Mouse (Mus musculus): ENCODE measurements around the gene Aspdh. TPM values are rescaled to one million over a fixed set of nuclear protein-coding genes. Genes with fewer than 3 reads are reported as not detected.

Aspdh gene
- polyA plus RNA-seq, 1 experiment, result not detected

- Histone ChIP-seq H3ac (ENCODE audit: control insufficient read depth, insufficient read length) (no peak overlapping the region), H3K79me2 (ENCODE audit: control insufficient read depth, insufficient read depth) (no peaks in the 10 kb centered on the region), H3K4me2 (ENCODE audit: low read depth) (no peak overlapping the region), H3K4me3 (no peak overlapping the region), H3K27me3 (ENCODE audit: control insufficient read depth, insufficient read depth, insufficient read length) (peaks cover 50% of the 10 kb centered on the region), H3K36me3 (ENCODE audit: control insufficient read depth, insufficient read depth) (no peaks in the 10 kb centered on the region)
- TF ChIP-seq TCF3 (IDR thresholded peaks at IDR 0.05; ENCODE audit: insufficient read length, low read depth) (no peak), MYOG (IDR thresholded peaks at IDR 0.05; ENCODE audit: control insufficient read depth in 1 of 3, insufficient read depth in 1 of 3, insufficient read length in 2 of 3, low read depth in 2 of 3) (no peak), SRF (IDR thresholded peaks at IDR 0.05; ENCODE audit: control insufficient read depth, insufficient read length, low read depth) (no peak), CEBPB (IDR thresholded peaks at IDR 0.05; ENCODE audit: insufficient read depth, poor library complexity, severe bottlenecking) (no peak), POLR2A (IDR thresholded peaks at IDR 0.05; ENCODE audit: insufficient read length, low read depth) (no peak), REST (IDR thresholded peaks at IDR 0.05; ENCODE audit: insufficient read depth, insufficient read length) (no peak), USF1 (IDR thresholded peaks at IDR 0.05; ENCODE audit: low read depth) (no peak), MYOD1 (IDR thresholded peaks at IDR 0.05; ENCODE audit: control insufficient read depth in 1 of 3, insufficient read length in 2 of 3, low read depth in 2 of 3) (no peak), POLR2AphosphoS2 (IDR thresholded peaks at IDR 0.05; ENCODE audit: insufficient read length, low read depth) (no peak), E2F4 (IDR thresholded peaks at IDR 0.05; ENCODE audit: insufficient read depth) (no peak), TCF12 (IDR thresholded peaks at IDR 0.05; ENCODE audit: insufficient read depth, poor library complexity, severe bottlenecking) (no peak)
These were observed 2.1 kb upstream of the Aspdh start for GRCm38 (mm10) chr7:44463056-44463425.

DNA sequence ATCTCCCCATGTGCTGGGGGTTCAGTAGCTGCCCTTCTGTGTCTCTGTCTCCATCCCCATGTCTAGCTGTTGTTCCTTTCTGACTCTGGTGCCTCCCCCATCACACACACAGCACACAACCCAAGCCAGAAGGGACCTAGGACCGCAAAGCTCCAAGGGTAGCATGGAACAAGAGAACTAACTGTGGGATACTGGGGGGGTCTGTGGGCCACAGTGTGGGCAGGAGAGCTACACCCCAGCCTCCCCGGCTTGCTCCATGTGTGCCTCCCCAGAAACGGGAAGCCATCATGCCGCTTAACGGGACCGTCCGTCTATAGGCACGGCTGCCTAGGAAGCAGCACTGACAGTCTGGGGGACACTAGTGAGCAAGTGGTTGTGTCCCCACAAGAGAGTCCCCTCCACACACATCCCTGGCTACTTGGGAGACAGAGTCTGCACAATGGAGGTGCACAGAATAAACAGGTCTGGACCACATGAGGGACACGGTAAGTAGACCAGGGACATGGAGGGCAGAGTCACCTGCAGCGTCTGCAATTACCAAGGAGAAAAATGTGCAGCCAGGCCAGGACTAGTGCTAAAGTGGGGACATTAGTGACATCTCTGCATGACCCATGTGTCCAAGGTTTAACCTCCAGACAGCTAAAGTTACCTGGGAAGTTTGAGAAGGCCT is 1.5 kb upstream of the Aspdh start:
- no peaks in the 10 kb centered on the region for H3K36me3 ChIP-seq (ENCODE audit: control insufficient read depth, insufficient read depth)
- no peak overlapping the region for H3K4me3 ChIP-seq
- no peak overlapping the region for H3K4me2 ChIP-seq (ENCODE audit: low read depth)
- peaks cover 50% of the 10 kb centered on the region for H3K27me3 ChIP-seq (ENCODE audit: control insufficient read depth, insufficient read depth, insufficient read length)
- TF ChIP-seq CEBPB (IDR thresholded peaks at IDR 0.05; ENCODE audit: insufficient read depth, poor library complexity, severe bottlenecking) (no peak), TCF12 (IDR thresholded peaks at IDR 0.05; ENCODE audit: insufficient read depth, poor library complexity, severe bottlenecking) (no peak)
- no peaks in the 10 kb centered on the region for H3K79me2 ChIP-seq (ENCODE audit: control insufficient read depth, insufficient read depth)
- H3ac ChIP-seq (ENCODE audit: control insufficient read depth, insufficient read length), result no peak overlapping the region

DNA sequence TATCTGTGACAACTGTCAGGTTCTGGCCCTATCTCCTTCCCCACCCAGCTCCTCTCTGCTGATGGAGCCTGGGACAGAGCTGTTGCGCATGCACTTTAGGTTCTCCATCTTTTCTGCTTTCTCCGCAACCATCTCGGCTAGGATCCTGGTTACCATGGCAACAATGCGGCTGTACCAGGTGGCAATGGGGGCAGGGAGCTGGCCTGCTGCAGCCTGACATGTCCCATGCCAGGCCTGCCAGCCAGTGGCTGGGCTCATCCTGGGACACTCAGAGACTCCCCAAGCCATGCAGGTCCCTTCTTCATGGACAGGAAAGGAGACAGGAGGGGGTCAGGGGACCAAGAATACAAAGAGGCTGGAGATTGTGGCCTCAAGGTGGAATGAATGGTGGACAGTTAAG is 680 bp upstream of the Aspdh start:
- H3ac ChIP-seq (ENCODE audit: control insufficient read depth, insufficient read length), result no peak overlapping the region
- no peak for TF ChIP-seq USF1 (IDR thresholded peaks at IDR 0.05; ENCODE audit: low read depth)
- no peak for TF ChIP-seq REST (IDR thresholded peaks at IDR 0.05; ENCODE audit: insufficient read depth, insufficient read length)
- TF ChIP-seq CEBPB (IDR thresholded peaks at IDR 0.05; ENCODE audit: insufficient read depth, poor library complexity, severe bottlenecking), result no peak
- TF ChIP-seq SRF (IDR thresholded peaks at IDR 0.05; ENCODE audit: control insufficient read depth, insufficient read length, low read depth), result no peak
- no peak for TF ChIP-seq TCF3 (IDR thresholded peaks at IDR 0.05; ENCODE audit: insufficient read length, low read depth)
- no peak for TF ChIP-seq MAX (IDR thresholded peaks at IDR 0.05; ENCODE audit: low read depth)
- no peak for TF ChIP-seq E2F4 (IDR thresholded peaks at IDR 0.05; ENCODE audit: insufficient read depth)
- TF ChIP-seq POLR2A (IDR thresholded peaks at IDR 0.05; ENCODE audit: insufficient read length, low read depth), result no peak
- no peak for TF ChIP-seq POLR2AphosphoS2 (IDR thresholded peaks at IDR 0.05; ENCODE audit: insufficient read length, low read depth)
- TF ChIP-seq MYOD1 (IDR thresholded peaks at IDR 0.05; ENCODE audit: control insufficient read depth in 1 of 3, insufficient read length in 2 of 3, low read depth in 2 of 3), result no peak
- H3K27me3 ChIP-seq (ENCODE audit: control insufficient read depth, insufficient read depth, insufficient read length), result peaks cover 46% of the 10 kb centered on the region
- H3K4me2 ChIP-seq (ENCODE audit: low read depth), result no peak overlapping the region
- no peaks in the 10 kb centered on the region for H3K36me3 ChIP-seq (ENCODE audit: control insufficient read depth, insufficient read depth)
- no peaks in the 10 kb centered on the region for H3K79me2 ChIP-seq (ENCODE audit: control insufficient read depth, insufficient read depth)
- H3K4me3 ChIP-seq, result no peak overlapping the region

- Histone ChIP-seq H3K36me3 (ENCODE audit: control insufficient read depth, insufficient read depth) (no peaks in the 10 kb centered on the region), H3ac (ENCODE audit: control insufficient read depth, insufficient read length) (no peak overlapping the region), H3K4me2 (ENCODE audit: low read depth) (no peak overlapping the region), H3K79me2 (ENCODE audit: control insufficient read depth, insufficient read depth) (no peaks in the 10 kb centered on the region), H3K27me3 (ENCODE audit: control insufficient read depth, insufficient read depth, insufficient read length) (peaks cover 30% of the 10 kb centered on the region), H3K4me3 (peak overlapping the region; percentile 75)
- TF ChIP-seq POLR2A (IDR thresholded peaks at IDR 0.05; ENCODE audit: insufficient read length, low read depth) (no peak), TCF3 (IDR thresholded peaks at IDR 0.05; ENCODE audit: insufficient read length, low read depth) (no peak), MAX (IDR thresholded peaks at IDR 0.05; ENCODE audit: low read depth) (no peak), CEBPB (IDR thresholded peaks at IDR 0.05; ENCODE audit: insufficient read depth, poor library complexity, severe bottlenecking) (no peak), SRF (IDR thresholded peaks at IDR 0.05; ENCODE audit: control insufficient read depth, insufficient read length, low read depth) (no peak), MYOG (IDR thresholded peaks at IDR 0.05; ENCODE audit: control insufficient read depth in 1 of 3, insufficient read depth in 1 of 3, insufficient read length in 2 of 3, low read depth in 2 of 3) (no peak), USF1 (IDR thresholded peaks at IDR 0.05; ENCODE audit: low read depth) (no peak)
These were observed 1.1 kb downstream of the Aspdh start for GRCm38 (mm10) chr7:44466006-44466887.

- Histone ChIP-seq H3ac (ENCODE audit: control insufficient read depth, insufficient read length) (no peak overlapping the region), H3K27me3 (ENCODE audit: control insufficient read depth, insufficient read depth, insufficient read length) (peaks cover 23% of the 10 kb centered on the region), H3K4me2 (ENCODE audit: low read depth) (peak overlapping the region; percentile 53), H3K36me3 (ENCODE audit: control insufficient read depth, insufficient read depth) (no peaks in the 10 kb centered on the region), H3K79me2 (ENCODE audit: control insufficient read depth, insufficient read depth) (no peaks in the 10 kb centered on the region), H3K4me3 (peak overlapping the region; percentile 75)
- TF ChIP-seq TCF3 (IDR thresholded peaks at IDR 0.05; ENCODE audit: insufficient read length, low read depth) (no peak), MYOD1 (IDR thresholded peaks at IDR 0.05; ENCODE audit: control insufficient read depth in 1 of 3, insufficient read length in 2 of 3, low read depth in 2 of 3) (peak in 1 of 3 experiments; percentile 57), POLR2A (IDR thresholded peaks at IDR 0.05; ENCODE audit: insufficient read length, low read depth) (peak; percentile 41), MYOG (IDR thresholded peaks at IDR 0.05; ENCODE audit: control insufficient read depth in 1 of 3, insufficient read depth in 1 of 3, insufficient read length in 2 of 3, low read depth in 2 of 3) (peak in 1 of 3 experiments; percentile 24), E2F4 (IDR thresholded peaks at IDR 0.05; ENCODE audit: insufficient read depth) (no peak), USF1 (IDR thresholded peaks at IDR 0.05; ENCODE audit: low read depth) (no peak)
These were observed 1.7 kb downstream of the Aspdh start for GRCm38 (mm10) chr7:44466888-44467311.

All from myocyte (in vitro differentiated cells).